Mouse (Mus musculus): ENCODE results near the gene Mrpl12. TPM values are rescaled to one million over a fixed set of nuclear protein-coding genes. Genes with fewer than 3 reads are reported as not detected.

Gene Mrpl12
- polyA plus RNA-seq, 1 experiment from 2014 or later: 141 TPM

GRCm38 (mm10) chr11:120518027-120518426, 33.6 kb downstream of the Mrpl12 start:
- WGBS: 67% methylated on average over 6 of the region's 6 CpGs
- Histone ChIP-seq H3K4me3 (ENCODE audit: low read depth, low read length) (no peak overlapping the region), H3K9me3 (ENCODE audit: control insufficient read depth, low read length) (no peaks in the 10 kb centered on the region), H3K27ac (ENCODE audit: low read depth, low read length) (no peak overlapping the region), H3K36me3 (ENCODE audit: control insufficient read depth, insufficient read depth, low read length) (no peaks in the 10 kb centered on the region), H3K9ac (ENCODE audit: low read depth, low read length) (no peak overlapping the region), H3K4me1 (replicated peaks; ENCODE audit: control insufficient read depth, insufficient read depth, low read length) (no peaks in the 10 kb centered on the region), H3K4me2 (replicated peaks; ENCODE audit: low read depth, low read length) (no peak overlapping the region), H3K27me3 (ENCODE audit: control insufficient read depth, insufficient read depth, low read length) (no peaks in the 10 kb centered on the region)
- no peak for ATAC-seq (ENCODE audit: low FRiP score)
- no peak for DNase-seq (ENCODE audit: low spot score)

GRCm38 (mm10) chr11:120518558-120518957, 34.1 kb downstream of the Mrpl12 start:
- H3K36me3 ChIP-seq (ENCODE audit: control insufficient read depth, insufficient read depth, low read length): no peaks in the 10 kb centered on the region
- no peaks in the 10 kb centered on the region for H3K9me3 ChIP-seq (ENCODE audit: control insufficient read depth, low read length)
- ATAC-seq (ENCODE audit: low FRiP score) (no peak), DNase-seq (ENCODE audit: low spot score) (no peak)
- H3K27me3 ChIP-seq (ENCODE audit: control insufficient read depth, insufficient read depth, low read length): no peaks in the 10 kb centered on the region
- no peak overlapping the region for H3K4me2 ChIP-seq (replicated peaks; ENCODE audit: low read depth, low read length)
- no peaks in the 10 kb centered on the region for H3K4me1 ChIP-seq (replicated peaks; ENCODE audit: control insufficient read depth, insufficient read depth, low read length)
- 88% methylated on average over 6 of the region's 6 CpGs for WGBS
- H3K4me3 ChIP-seq (ENCODE audit: low read depth, low read length): no peak overlapping the region
- H3K9ac ChIP-seq (ENCODE audit: low read depth, low read length): no peak overlapping the region
- H3K27ac ChIP-seq (ENCODE audit: low read depth, low read length): no peak overlapping the region

GRCm38 (mm10) chr11:120519738-120520137, 35.3 kb downstream of the Mrpl12 start:
- H3K4me3 ChIP-seq (ENCODE audit: low read depth, low read length): no peak overlapping the region
- no peaks in the 10 kb centered on the region for H3K36me3 ChIP-seq (ENCODE audit: control insufficient read depth, insufficient read depth, low read length)
- no peak overlapping the region for H3K9ac ChIP-seq (ENCODE audit: low read depth, low read length)
- DNase-seq (ENCODE audit: low spot score) (no peak), ATAC-seq (ENCODE audit: low FRiP score) (no peak)
- H3K27me3 ChIP-seq (ENCODE audit: control insufficient read depth, insufficient read depth, low read length): no peaks in the 10 kb centered on the region
- H3K27ac ChIP-seq (ENCODE audit: low read depth, low read length): no peak overlapping the region
- H3K4me2 ChIP-seq (replicated peaks; ENCODE audit: low read depth, low read length): no peak overlapping the region
- no peaks in the 10 kb centered on the region for H3K4me1 ChIP-seq (replicated peaks; ENCODE audit: control insufficient read depth, insufficient read depth, low read length)
- no peaks in the 10 kb centered on the region for H3K9me3 ChIP-seq (ENCODE audit: control insufficient read depth, low read length)
- 56% methylated on average over 9 of the region's 9 CpGs for WGBS

DNA sequence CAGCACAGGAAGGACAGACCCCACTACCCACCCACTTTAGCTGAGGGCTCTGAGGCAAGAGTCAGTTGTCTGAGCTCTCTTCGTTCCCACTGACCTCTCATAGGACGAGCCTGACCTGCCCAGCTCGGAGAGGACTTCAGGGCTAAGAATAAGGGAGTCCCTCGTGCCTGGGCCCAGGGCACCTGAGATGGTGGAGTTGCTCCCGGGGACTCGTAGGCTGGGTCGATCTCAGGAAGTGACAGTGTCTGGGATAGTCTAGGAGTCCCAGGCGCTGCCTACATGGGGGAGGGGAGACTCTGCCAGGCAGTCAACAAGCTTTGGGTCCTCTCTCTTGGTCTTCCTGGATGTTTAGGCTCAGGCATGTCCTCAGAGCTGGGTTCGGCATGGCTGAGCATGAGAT, 36.1 kb downstream of the Mrpl12 start:
- Histone ChIP-seq H3K36me3 (ENCODE audit: control insufficient read depth, insufficient read depth, low read length) (no peaks in the 10 kb centered on the region), H3K4me2 (replicated peaks; ENCODE audit: low read depth, low read length) (no peak overlapping the region), H3K9ac (ENCODE audit: low read depth, low read length) (no peak overlapping the region), H3K4me3 (ENCODE audit: low read depth, low read length) (no peak overlapping the region), H3K4me1 (replicated peaks; ENCODE audit: control insufficient read depth, insufficient read depth, low read length) (no peaks in the 10 kb centered on the region), H3K9me3 (ENCODE audit: control insufficient read depth, low read length) (no peaks in the 10 kb centered on the region), H3K27ac (ENCODE audit: low read depth, low read length) (no peak overlapping the region), H3K27me3 (ENCODE audit: control insufficient read depth, insufficient read depth, low read length) (no peaks in the 10 kb centered on the region)
- no peak for ATAC-seq (ENCODE audit: low FRiP score)
- WGBS: 74% methylated on average over 9 of the region's 9 CpGs
- no peak for DNase-seq (ENCODE audit: low spot score)

DNA sequence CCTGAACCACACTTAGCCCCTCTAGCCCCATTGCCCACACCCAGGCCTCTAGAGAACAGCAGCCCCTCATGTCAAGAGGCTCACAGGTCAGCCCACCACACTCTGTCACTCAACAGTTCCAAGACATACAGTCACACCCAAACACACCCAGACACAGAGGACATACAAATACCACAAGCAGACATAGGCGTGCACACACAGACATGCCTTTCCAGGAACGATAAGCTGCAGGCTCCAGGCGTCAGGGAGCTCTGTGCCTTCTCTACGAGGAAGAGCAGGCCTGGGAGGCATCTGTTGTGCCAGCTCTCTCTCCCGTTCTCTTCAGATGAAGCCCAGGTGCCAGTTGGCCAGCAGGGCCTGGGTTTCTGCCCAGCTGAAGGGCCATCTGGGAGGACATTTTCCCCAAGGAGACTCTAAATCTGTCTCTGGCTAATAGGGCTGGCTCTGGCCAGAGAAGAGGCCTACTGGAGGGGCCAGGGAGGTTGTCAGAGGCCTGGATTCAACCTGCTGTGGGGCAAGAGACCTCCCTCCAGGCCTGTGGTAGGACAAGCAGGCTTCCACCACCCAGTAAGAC, 36.6 kb downstream of the Mrpl12 start:
- Histone ChIP-seq H3K27me3 (ENCODE audit: control insufficient read depth, insufficient read depth, low read length) (no peaks in the 10 kb centered on the region), H3K9ac (ENCODE audit: low read depth, low read length) (no peak overlapping the region), H3K9me3 (ENCODE audit: control insufficient read depth, low read length) (no peaks in the 10 kb centered on the region), H3K36me3 (ENCODE audit: control insufficient read depth, insufficient read depth, low read length) (no peaks in the 10 kb centered on the region), H3K27ac (ENCODE audit: low read depth, low read length) (no peak overlapping the region), H3K4me1 (replicated peaks; ENCODE audit: control insufficient read depth, insufficient read depth, low read length) (no peaks in the 10 kb centered on the region), H3K4me3 (ENCODE audit: low read depth, low read length) (no peak overlapping the region), H3K4me2 (replicated peaks; ENCODE audit: low read depth, low read length) (no peak overlapping the region)
- no peak for DNase-seq (ENCODE audit: low spot score)
- 83% methylated on average over 5 of the region's 5 CpGs for WGBS
- ATAC-seq (ENCODE audit: low FRiP score): no peak

GRCm38 (mm10) chr11:120522581-120522980, 38.2 kb downstream of the Mrpl12 start:
- Histone ChIP-seq H3K36me3 (ENCODE audit: control insufficient read depth, insufficient read depth, low read length) (no peaks in the 10 kb centered on the region), H3K9ac (ENCODE audit: low read depth, low read length) (no peak overlapping the region), H3K9me3 (ENCODE audit: control insufficient read depth, low read length) (no peaks in the 10 kb centered on the region), H3K27ac (ENCODE audit: low read depth, low read length) (no peak overlapping the region), H3K4me1 (replicated peaks; ENCODE audit: control insufficient read depth, insufficient read depth, low read length) (no peaks in the 10 kb centered on the region), H3K27me3 (ENCODE audit: control insufficient read depth, insufficient read depth, low read length) (no peaks in the 10 kb centered on the region), H3K4me3 (ENCODE audit: low read depth, low read length) (no peak overlapping the region), H3K4me2 (replicated peaks; ENCODE audit: low read depth, low read length) (no peak overlapping the region)
- WGBS: 88% methylated on average over 8 of the region's 8 CpGs
- DNase-seq (ENCODE audit: low spot score) (no peak), ATAC-seq (ENCODE audit: low FRiP score) (no peak)

- no peak overlapping the region for H3K27ac ChIP-seq (ENCODE audit: low read depth, low read length)
- H3K36me3 ChIP-seq (ENCODE audit: control insufficient read depth, insufficient read depth, low read length): no peaks in the 10 kb centered on the region
- ATAC-seq (ENCODE audit: low FRiP score) (no peak), DNase-seq (ENCODE audit: low spot score) (no peak)
- H3K27me3 ChIP-seq (ENCODE audit: control insufficient read depth, insufficient read depth, low read length): peaks cover 27% of the 10 kb centered on the region
- peaks cover under 1% of the 10 kb centered on the region for H3K4me1 ChIP-seq (replicated peaks; ENCODE audit: control insufficient read depth, insufficient read depth, low read length)
- no peak overlapping the region for H3K4me3 ChIP-seq (ENCODE audit: low read depth, low read length)
- WGBS: 80% methylated on average over 2 of the region's 2 CpGs
- no peak overlapping the region for H3K4me2 ChIP-seq (replicated peaks; ENCODE audit: low read depth, low read length)
- no peak overlapping the region for H3K9ac ChIP-seq (ENCODE audit: low read depth, low read length)
- no peaks in the 10 kb centered on the region for H3K9me3 ChIP-seq (ENCODE audit: control insufficient read depth, low read length)
These were observed 41.5 kb downstream of the Mrpl12 start for GRCm38 (mm10) chr11:120525959-120526358.

DNA sequence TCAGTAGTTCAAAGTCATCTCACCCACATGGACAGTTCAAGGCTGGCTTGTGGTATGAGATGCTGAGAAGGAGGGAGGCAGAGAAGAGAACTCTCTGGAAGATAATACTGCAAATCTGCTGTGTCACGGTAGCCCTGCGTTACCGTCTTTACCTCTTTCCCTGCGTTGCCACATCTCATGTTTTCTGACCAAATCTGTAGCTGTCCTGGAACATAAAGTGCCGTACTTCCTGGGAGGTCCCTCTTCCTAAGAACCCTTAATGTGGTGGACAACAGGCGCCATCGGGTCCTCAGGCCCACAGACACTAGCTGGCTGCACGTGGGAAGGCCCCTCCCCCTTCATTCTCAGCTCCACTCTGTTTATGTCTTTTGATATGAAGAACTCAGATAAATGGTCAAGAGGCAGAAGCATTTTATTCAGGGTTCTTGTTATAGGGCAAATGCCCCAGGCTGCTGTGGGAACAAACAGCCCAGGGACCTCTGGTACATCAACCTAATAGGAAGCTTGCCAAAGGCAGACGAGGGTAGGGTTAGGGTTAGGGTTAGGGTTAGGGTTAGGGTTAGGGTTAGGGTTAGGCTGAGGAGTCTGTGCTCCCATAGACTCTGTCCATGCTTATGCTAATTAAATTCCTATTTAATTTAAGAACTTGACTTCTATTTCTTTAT, 43.4 kb downstream of the Mrpl12 start:
- Histone ChIP-seq H3K4me3 (ENCODE audit: low read depth, low read length) (no peak overlapping the region), H3K9me3 (ENCODE audit: control insufficient read depth, low read length) (no peaks in the 10 kb centered on the region), H3K27me3 (ENCODE audit: control insufficient read depth, insufficient read depth, low read length) (peaks cover 41% of the 10 kb centered on the region), H3K27ac (ENCODE audit: low read depth, low read length) (no peak overlapping the region), H3K9ac (ENCODE audit: low read depth, low read length) (no peak overlapping the region), H3K36me3 (ENCODE audit: control insufficient read depth, insufficient read depth, low read length) (no peaks in the 10 kb centered on the region), H3K4me1 (replicated peaks; ENCODE audit: control insufficient read depth, insufficient read depth, low read length) (peaks cover 3% of the 10 kb centered on the region), H3K4me2 (replicated peaks; ENCODE audit: low read depth, low read length) (no peak overlapping the region)
- 87% methylated on average over 9 of the region's 9 CpGs for WGBS
- no peak for ATAC-seq (ENCODE audit: low FRiP score)
- no peak for DNase-seq (ENCODE audit: low spot score)

DNA sequence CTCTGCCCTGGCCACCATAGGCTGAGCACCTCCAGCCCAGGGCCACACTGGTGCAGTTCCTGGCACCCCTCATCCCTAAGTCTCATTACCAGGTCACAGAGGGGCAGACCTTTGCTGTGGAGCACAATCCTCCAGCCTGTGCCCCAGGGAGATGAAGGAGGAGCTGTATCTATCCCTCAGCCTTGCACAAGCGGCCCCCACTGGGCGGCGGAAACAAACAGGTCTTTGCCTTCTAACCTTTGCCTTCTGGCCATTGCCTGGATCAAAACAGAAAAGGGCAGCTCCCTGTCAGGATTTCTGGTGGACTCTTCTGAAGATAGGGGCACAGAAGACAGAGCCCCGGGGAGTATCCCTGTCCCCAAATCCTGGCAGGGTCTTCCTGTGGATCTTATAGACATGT, 44.5 kb downstream of the Mrpl12 start:
- Histone ChIP-seq H3K4me3 (ENCODE audit: low read depth, low read length) (no peak overlapping the region), H3K36me3 (ENCODE audit: control insufficient read depth, insufficient read depth, low read length) (no peaks in the 10 kb centered on the region), H3K4me1 (replicated peaks; ENCODE audit: control insufficient read depth, insufficient read depth, low read length) (peaks cover 3% of the 10 kb centered on the region), H3K4me2 (replicated peaks; ENCODE audit: low read depth, low read length) (no peak overlapping the region), H3K27me3 (ENCODE audit: control insufficient read depth, insufficient read depth, low read length) (peaks cover 44% of the 10 kb centered on the region), H3K9me3 (ENCODE audit: control insufficient read depth, low read length) (no peaks in the 10 kb centered on the region), H3K27ac (ENCODE audit: low read depth, low read length) (no peak overlapping the region), H3K9ac (ENCODE audit: low read depth, low read length) (no peak overlapping the region)
- 69% methylated on average over 4 of the region's 4 CpGs for WGBS
- ATAC-seq (ENCODE audit: low FRiP score) (no peak), DNase-seq (ENCODE audit: low spot score) (no peak)
